8 mouse cellular contexts compared by ENCODE assay signal in genomic region chr4:33032045-33032444, GRCm38 (mm10). TPM values are rescaled to one million over a fixed set of nuclear protein-coding genes. Genes with fewer than 3 reads are reported as not detected.
DNase-seq lines count a peak whose midpoint lies in the region; ATAC-seq lines count a peak whose summit lies in the region.

No protein-coding gene starts in this region.

- peak overlapping the region; percentile 90 for H3K4me2 ChIP-seq in liver, embryonic 13.5 days

- peak overlapping the region; percentile 92 for H3K9ac ChIP-seq in liver, embryonic 13.5 days

- H3K4me3 ChIP-seq in erythroblast, embryonic 14.5 days (replicated peaks): peak overlapping the region; percentile 97
- H3K4me3 ChIP-seq in forebrain, embryonic 10.5 days: peak overlapping the region; percentile 87
- H3K4me3 ChIP-seq in liver, embryonic 13.5 days (replicated peaks): peak overlapping the region; percentile 84

- no peaks in the 10 kb centered on the region for H3K9me3 ChIP-seq in erythroblast, embryonic 14.5 days (ENCODE audit: control insufficient read depth, low read length)
- peaks cover 5% of the 10 kb centered on the region; the same call in 1 of the 2 replicates for H3K9me3 ChIP-seq in forebrain, embryonic 10.5 days
- H3K9me3 ChIP-seq in liver, embryonic 13.5 days (replicated peaks): no peaks in the 10 kb centered on the region

- 5% methylated on average over 4 of the region's 4 CpGs for WGBS in forebrain, embryonic 10.5 days
- WGBS in liver, embryonic 13.5 days (ENCODE audit: insufficient replicate concordance): 27% methylated on average over 4 of the region's 4 CpGs

- H3K27ac ChIP-seq in forebrain, embryonic 10.5 days: peak overlapping the region; percentile 94
- H3K27ac ChIP-seq in liver, embryonic 13.5 days: peak overlapping the region; percentile 88; the same call in 1 of the 2 replicates

- peaks cover 42% of the 10 kb centered on the region for H3K4me1 ChIP-seq in erythroblast, embryonic 14.5 days (ENCODE audit: control insufficient read depth)
- peaks cover 17% of the 10 kb centered on the region for H3K4me1 ChIP-seq in forebrain, embryonic 10.5 days
- H3K4me1 ChIP-seq in liver, embryonic 13.5 days (replicated peaks): peaks cover 45% of the 10 kb centered on the region

- peak; percentile 31 for DNase-seq in 3T3-L1 (ENCODE audit: low read depth, low spot score)
- DNase-seq in forebrain, embryonic 10.5 days (ENCODE audit: extremely low spot score, low spot score): no peak
- DNase-seq in liver, embryonic 13.5 days: no peak
- DNase-seq in spleen, adult 12 weeks (ENCODE audit: low spot score): no peak
- no peak for DNase-seq in cerebellum, adult 18-20 months

- H3K36me3 ChIP-seq in erythroblast, embryonic 14.5 days (ENCODE audit: control insufficient read depth): peaks cover 25% of the 10 kb centered on the region
- peaks cover 46% of the 10 kb centered on the region for H3K36me3 ChIP-seq in forebrain, embryonic 10.5 days (replicated peaks)
- H3K36me3 ChIP-seq in liver, embryonic 13.5 days: peaks cover 21% of the 10 kb centered on the region

- ATAC-seq in erythroblast, adult 5-6 weeks (replicated peaks; ENCODE audit: low FRiP score, poor library complexity, severe bottlenecking): no peak
- no peak for ATAC-seq in liver, embryonic 13.5 days (ENCODE audit: low read depth)
- no peak for ATAC-seq in megakaryocyte-erythroid progenitor cell, adult 5-6 weeks (replicated peaks; ENCODE audit: low FRiP score, low TSS enrichment, poor library complexity, severe bottlenecking)

- H3K27me3 ChIP-seq in erythroblast, embryonic 14.5 days (ENCODE audit: control insufficient read depth): peaks cover 29% of the 10 kb centered on the region
- no peaks in the 10 kb centered on the region for H3K27me3 ChIP-seq in forebrain, embryonic 10.5 days (ENCODE audit: poor library complexity, severe bottlenecking)
- peaks cover 18% of the 10 kb centered on the region for H3K27me3 ChIP-seq in liver, embryonic 13.5 days

RNA-seq across cellular contexts. Expression of gene Ube2j1, which starts 0.8 kb away (rescaled TPM):
- polyA plus RNA-seq in erythroblast, embryonic 14.5 days (2012): 4.8 and 5.6 TPM in 2 replicates
- total RNA-seq in erythroblast, adult 5-6 weeks (2015; ENCODE audit: low replicate concordance): 18.6 and 23.4 TPM in 2 replicates
- total RNA-seq in erythroblast, adult 5-6 weeks (2017; ENCODE audit: low replicate concordance): 15.5 and 28.6 TPM in 2 replicates
- 46.1 and 46.8 TPM in 2 replicates for polyA plus RNA-seq in forebrain, embryonic 10.5 days (2016; fragmentation: Nextera tagmentation; extraction: Ambion mirVana)
- 32.7 and 43.2 TPM in 2 replicates for polyA plus RNA-seq in liver, embryonic 13.5 days (2015; fragmentation: Nextera tagmentation; extraction: Ambion mirVana)
- total RNA-seq in megakaryocyte-erythroid progenitor cell, adult 5-6 weeks (2014; fragmentation: Nextera tagmentation): 37.2 and 51.3 TPM in 2 replicates
- 43.5 and 48.0 TPM in 2 replicates for total RNA-seq in megakaryocyte-erythroid progenitor cell, adult 5-6 weeks (2017)

RNA-seq across cellular contexts. Expression of gene Gabrr2, which starts 30.8 kb away (rescaled TPM):
- polyA plus RNA-seq in erythroblast, embryonic 14.5 days (2012): not detected in 2 replicates
- not detected in 2 replicates for total RNA-seq in erythroblast, adult 5-6 weeks (2015; ENCODE audit: low replicate concordance)
- 1.5 TPM in 1 of 2 replicates, not detected in the other for total RNA-seq in erythroblast, adult 5-6 weeks (2017; ENCODE audit: low replicate concordance)
- 0.16 and 0.61 TPM in 2 replicates for polyA plus RNA-seq in forebrain, embryonic 10.5 days (2016; fragmentation: Nextera tagmentation; extraction: Ambion mirVana)
- polyA plus RNA-seq in liver, embryonic 13.5 days (2015; fragmentation: Nextera tagmentation; extraction: Ambion mirVana): not detected in 2 replicates
- 4.0 TPM in 1 of 2 replicates, not detected in the other for total RNA-seq in megakaryocyte-erythroid progenitor cell, adult 5-6 weeks (2014; fragmentation: Nextera tagmentation)
- total RNA-seq in megakaryocyte-erythroid progenitor cell, adult 5-6 weeks (2017): not detected in 2 replicates

RNA-seq across cellular contexts. Expression of gene Rragd, which starts 49.2 kb away (rescaled TPM):
- 0.10 and 0.34 TPM in 2 replicates for polyA plus RNA-seq in erythroblast, embryonic 14.5 days (2012)
- total RNA-seq in erythroblast, adult 5-6 weeks (2015; ENCODE audit: low replicate concordance): 3.8 and 7.1 TPM in 2 replicates
- total RNA-seq in erythroblast, adult 5-6 weeks (2017; ENCODE audit: low replicate concordance): 10.0 and 19.5 TPM in 2 replicates
- polyA plus RNA-seq in forebrain, embryonic 10.5 days (2016; fragmentation: Nextera tagmentation; extraction: Ambion mirVana): 25.6 and 26.9 TPM in 2 replicates
- 3.6 and 5.6 TPM in 2 replicates for polyA plus RNA-seq in liver, embryonic 13.5 days (2015; fragmentation: Nextera tagmentation; extraction: Ambion mirVana)
- not detected in 2 replicates for total RNA-seq in megakaryocyte-erythroid progenitor cell, adult 5-6 weeks (2014; fragmentation: Nextera tagmentation)
- 0.14 TPM in 1 of 2 replicates, not detected in the other for total RNA-seq in megakaryocyte-erythroid progenitor cell, adult 5-6 weeks (2017)
